Mouse (Mus musculus) erythroblast, embryonic 14.5 days (primary cell): Measurements from ENCODE around the gene Usf3. TPM values are rescaled to one million over a fixed set of nuclear protein-coding genes. Genes with fewer than 3 reads are reported as not detected.

Experiments
- H3K27me3 ChIP-seq: 2 replicates; pipeline ENCODE4 v1.6.1; 2012; ENCODE audit warnings: inconsistent platforms; ENCODE audit not compliant: control insufficient read depth
- H3K36me3 ChIP-seq: 2 replicates; pipeline ENCODE4 v1.6.1; 2012; ENCODE audit warnings: mild to moderate bottlenecking, inconsistent platforms; ENCODE audit not compliant: control insufficient read depth
- H3K4me1 ChIP-seq: 2 replicates; pipeline ENCODE4 v1.6.1; 2012; ENCODE audit warnings: inconsistent platforms; ENCODE audit not compliant: control insufficient read depth
- H3K4me3 ChIP-seq: replicated peaks from 2 replicates; pipeline ENCODE3; 2012; ENCODE audit warnings: moderate library complexity, mild to moderate bottlenecking, inconsistent platforms
- H3K9me3 ChIP-seq: 2 replicates; pipeline ENCODE4 v1.6.1; 2012; ENCODE audit warnings: low read length, inconsistent platforms, mixed read lengths; ENCODE audit not compliant: control insufficient read depth
- GATA1 ChIP-seq: IDR thresholded peaks from 2 replicates; pipeline ENCODE4 v1.6.1; 2012; ENCODE audit warnings: low read length, inconsistent platforms, mixed read lengths
- TAL1 ChIP-seq: IDR thresholded peaks from 3 replicates; pipeline ENCODE4 v1.6.1; 2012; ENCODE audit warnings: low read length, inconsistent platforms, mixed read lengths
- polyA plus RNA-seq: library from polyadenylated mRNA; stranded (reverse); fragments of >175 nt; gene quantifications from 2 replicates; pipeline ENCODE4 v1.2.3, GENCODE M21; 2012

Gene Usf3
- polyA plus RNA-seq, 1 experiment = 0.51 TPM

- Histone ChIP-seq H3K27me3 (no peaks in the 10 kb centered on the region), H3K4me1 (peaks cover 45% of the 10 kb centered on the region), H3K4me3 (peak within 1 kb of the TSS; percentile 89), H3K36me3 (peaks cover 2% of the 10 kb centered on the region; the same call in 1 of the 2 replicates), H3K9me3 (no peaks in the 10 kb centered on the region)
- TF ChIP-seq GATA1 = no peak
- TF ChIP-seq TAL1 = no peak
Observed at GRCm38 (mm10) chr16:44139536-44140185, 33.4 kb upstream of the Usf3 start, which contains the start of the genes Atp6v1a and Naa50. TSS of gene Atp6v1a (minus strand) at chr16:44139705. TSS of gene Naa50 (plus strand) at chr16:44139830.

DNA sequence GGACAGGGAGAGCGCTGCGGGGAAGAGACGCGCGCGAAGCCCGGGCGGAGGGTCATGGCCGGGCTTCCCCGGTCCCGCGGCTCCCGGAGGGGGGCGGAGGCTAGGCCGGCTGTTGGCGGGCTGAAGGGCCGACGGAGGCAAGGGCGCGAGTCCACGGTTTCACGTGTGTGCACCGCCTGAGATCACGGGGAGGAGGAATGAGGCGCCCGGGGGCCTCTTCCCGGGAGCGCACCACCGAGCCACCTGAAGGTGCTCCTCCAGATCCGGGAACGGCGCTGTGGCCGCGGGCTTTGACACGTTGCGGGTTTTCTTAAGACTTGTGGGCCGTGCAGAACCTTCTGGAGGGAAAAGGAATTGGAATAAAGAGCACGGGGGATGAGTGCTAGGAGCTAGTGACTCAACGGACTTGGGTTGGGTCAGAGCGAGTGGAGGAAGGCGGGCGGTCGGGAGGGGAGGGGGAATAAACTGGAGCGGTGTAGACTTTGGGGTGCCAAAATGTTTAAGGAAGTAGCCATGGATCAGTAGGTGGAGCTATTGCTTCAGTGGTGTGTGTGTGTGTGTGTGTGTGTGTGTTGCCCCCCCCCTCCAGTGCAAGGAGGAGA, 32.8 kb upstream of the Usf3 start:
- peaks cover 46% of the 10 kb centered on the region for H3K4me1 ChIP-seq
- TF ChIP-seq TAL1 = no peak
- no peak for TF ChIP-seq GATA1

DNA sequence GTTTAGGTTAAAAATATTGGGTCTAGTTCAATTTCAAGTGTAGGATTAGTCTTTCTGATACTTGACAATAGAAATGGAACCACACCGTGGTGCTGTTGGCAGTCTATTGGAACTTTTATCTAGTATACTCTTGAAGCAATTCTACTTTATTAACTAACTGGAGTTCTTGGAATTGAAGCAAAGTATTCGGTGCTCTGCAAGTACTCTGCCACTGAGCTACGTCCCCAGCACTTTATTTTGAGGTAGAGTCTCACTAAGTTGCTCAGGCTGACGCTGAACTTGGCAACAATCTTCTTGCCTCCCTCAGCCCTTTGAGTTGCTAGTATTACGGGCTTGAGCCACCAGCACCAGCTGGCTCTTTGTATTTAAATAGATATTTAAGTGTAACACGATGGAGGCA, 31.6 kb upstream of the Usf3 start:
- no peak for TF ChIP-seq GATA1
- no peak for TF ChIP-seq TAL1
- Histone ChIP-seq H3K4me3 (peak overlapping the region; percentile 89), H3K4me1 (peaks cover 46% of the 10 kb centered on the region), H3K9me3 (no peaks in the 10 kb centered on the region), H3K27me3 (no peaks in the 10 kb centered on the region), H3K36me3 (peaks cover 5% of the 10 kb centered on the region)

More for the DNA sequence above, 32.8 kb upstream of the Usf3 start:
- Histone ChIP-seq H3K4me3 (peak overlapping the region; percentile 89), H3K9me3 (no peaks in the 10 kb centered on the region), H3K27me3 (no peaks in the 10 kb centered on the region), H3K36me3 (peaks cover 2% of the 10 kb centered on the region; the same call in 1 of the 2 replicates)

- Histone ChIP-seq H3K9me3 (no peaks in the 10 kb centered on the region), H3K36me3 (peaks cover 3% of the 10 kb centered on the region; the same call in 1 of the 2 replicates), H3K4me3 (no peak overlapping the region), H3K4me1 (peaks cover 6% of the 10 kb centered on the region), H3K27me3 (no peaks in the 10 kb centered on the region)
- TF ChIP-seq GATA1 (no peak), TAL1 (no peak)
Observed at GRCm38 (mm10) chr16:44149002-44149767, 23.9 kb upstream of the Usf3 start.

DNA sequence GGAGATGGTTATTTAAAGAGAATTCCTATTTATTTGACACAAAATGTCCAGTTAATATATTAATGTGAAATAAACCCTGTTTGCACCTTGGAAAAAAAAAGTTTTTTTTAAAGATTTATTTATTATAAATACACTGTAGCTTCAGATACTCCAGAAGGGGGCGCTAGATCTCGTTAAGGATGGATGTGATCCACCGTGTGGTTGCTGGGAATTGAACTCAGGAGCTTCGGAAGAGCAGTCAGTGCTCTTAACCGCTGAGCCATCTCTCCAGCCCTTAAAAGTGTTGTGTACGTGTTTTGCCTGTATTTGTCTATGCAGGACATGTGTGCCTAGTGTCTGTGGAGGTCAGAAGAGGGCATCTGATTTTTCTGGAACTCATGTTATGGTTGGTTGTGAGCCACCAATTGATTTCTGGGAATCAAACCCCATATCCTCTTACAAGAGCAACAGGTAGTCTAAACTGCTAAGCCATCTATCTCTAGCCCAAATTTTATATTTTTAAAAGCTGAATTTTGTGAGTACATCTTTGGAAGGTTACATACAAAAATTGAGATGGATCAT, 18.5 kb upstream of the Usf3 start:
- Histone ChIP-seq H3K36me3 (peaks cover 37% of the 10 kb centered on the region), H3K9me3 (no peaks in the 10 kb centered on the region), H3K4me3 (no peak overlapping the region), H3K27me3 (no peaks in the 10 kb centered on the region), H3K4me1 (peaks cover 6% of the 10 kb centered on the region)
- TF ChIP-seq TAL1 (no peak), GATA1 (no peak)

DNA sequence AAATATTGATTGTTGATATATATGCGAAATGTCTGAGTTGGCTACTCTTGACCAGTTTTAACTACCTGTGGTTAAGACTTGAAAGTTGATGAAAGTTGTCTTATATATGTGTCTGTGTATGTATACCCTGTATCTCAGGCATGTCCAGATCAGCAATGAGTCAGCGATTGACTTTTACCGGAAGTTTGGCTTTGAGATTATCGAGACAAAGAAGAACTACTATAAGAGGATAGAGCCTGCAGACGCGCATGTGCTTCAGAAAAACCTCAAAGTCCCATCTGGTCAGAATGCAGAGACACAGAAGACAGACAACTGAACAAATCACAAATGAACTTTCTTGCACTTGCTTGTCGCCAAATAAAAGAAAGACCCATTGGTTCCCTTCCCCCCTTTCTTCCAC, 13.7 kb upstream of the Usf3 start:
- Histone ChIP-seq H3K4me1 (peaks cover 6% of the 10 kb centered on the region), H3K36me3 (peaks cover 59% of the 10 kb centered on the region), H3K4me3 (no peak overlapping the region), H3K27me3 (no peaks in the 10 kb centered on the region), H3K9me3 (no peaks in the 10 kb centered on the region)
- TF ChIP-seq GATA1 (no peak), TAL1 (no peak)

DNA sequence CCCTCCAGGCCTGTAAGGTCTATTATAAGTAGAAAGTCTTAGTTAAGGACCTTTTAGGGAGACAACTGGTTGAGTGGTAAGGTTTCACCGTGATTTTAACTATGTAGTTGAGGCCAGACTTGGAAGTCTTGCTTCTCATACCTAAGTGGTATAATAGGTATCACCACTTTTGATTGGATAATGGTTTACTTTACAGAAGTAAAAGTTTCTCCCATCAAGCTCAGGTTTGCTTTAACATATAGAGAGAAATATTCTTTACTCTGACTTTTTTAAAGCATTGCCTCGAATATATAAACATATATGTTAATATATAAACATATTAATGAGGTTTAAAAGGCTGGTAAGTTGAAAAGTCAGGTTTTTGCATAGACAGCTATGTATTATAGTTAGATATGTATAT, 9.2 kb upstream of the Usf3 start:
- TF ChIP-seq TAL1 (no peak), GATA1 (no peak)
- H3K4me3 ChIP-seq = no peak overlapping the region
- H3K9me3 ChIP-seq = no peaks in the 10 kb centered on the region
- no peaks in the 10 kb centered on the region for H3K27me3 ChIP-seq
- H3K4me1 ChIP-seq = peaks cover 3% of the 10 kb centered on the region
- peaks cover 30% of the 10 kb centered on the region for H3K36me3 ChIP-seq

DNA sequence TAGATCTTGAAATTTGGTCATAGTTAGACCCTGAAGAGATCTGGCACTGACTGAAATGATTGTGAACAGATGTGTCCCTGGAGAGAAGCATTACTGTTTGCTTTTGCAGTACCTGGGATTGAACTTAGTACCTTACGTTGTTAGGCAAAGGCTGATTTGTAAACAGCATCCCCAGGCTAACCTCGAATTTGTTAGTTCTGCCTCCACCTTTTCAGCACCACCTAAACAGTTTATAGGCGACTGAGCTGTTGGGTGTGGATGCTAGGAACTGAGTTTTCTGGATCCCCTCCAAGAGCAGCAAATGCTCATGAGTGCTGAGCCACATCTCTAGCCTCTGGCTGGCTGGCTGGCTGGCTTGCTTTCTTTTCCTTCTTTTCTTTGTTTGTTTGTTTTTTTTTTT, 7.9 kb upstream of the Usf3 start:
- peaks cover 16% of the 10 kb centered on the region for H3K36me3 ChIP-seq
- TF ChIP-seq TAL1 (no peak), GATA1 (no peak)
- no peaks in the 10 kb centered on the region for H3K27me3 ChIP-seq
- H3K9me3 ChIP-seq = no peaks in the 10 kb centered on the region
- no peak overlapping the region for H3K4me3 ChIP-seq
- H3K4me1 ChIP-seq = no peaks in the 10 kb centered on the region

DNA sequence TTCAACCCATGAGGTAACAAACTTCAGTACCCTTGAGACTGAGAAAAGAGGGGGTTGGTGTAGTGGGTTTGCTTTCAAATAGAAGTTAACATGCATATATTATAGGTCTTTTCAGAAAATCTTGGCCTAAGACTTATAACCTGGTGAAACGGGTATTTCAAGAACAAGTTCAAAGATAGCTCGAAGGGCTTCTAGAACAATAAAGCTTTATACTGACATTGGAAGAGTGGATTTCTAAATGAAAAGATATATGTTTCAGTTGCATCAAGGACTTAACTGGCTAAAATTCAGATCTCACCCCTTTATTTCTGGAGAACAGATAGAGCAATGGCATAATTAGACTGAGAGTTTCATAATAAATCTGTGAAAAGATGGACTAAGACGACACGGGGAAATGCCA, 4.1 kb upstream of the Usf3 start:
- Histone ChIP-seq H3K27me3 (no peaks in the 10 kb centered on the region), H3K9me3 (no peaks in the 10 kb centered on the region), H3K4me3 (no peak overlapping the region), H3K36me3 (no peaks in the 10 kb centered on the region), H3K4me1 (peaks cover 14% of the 10 kb centered on the region)
- TF ChIP-seq TAL1 (no peak), GATA1 (no peak)
